Comparison of ENCODE assay signal across 16 mouse cellular contexts in the genomic region with DNA sequence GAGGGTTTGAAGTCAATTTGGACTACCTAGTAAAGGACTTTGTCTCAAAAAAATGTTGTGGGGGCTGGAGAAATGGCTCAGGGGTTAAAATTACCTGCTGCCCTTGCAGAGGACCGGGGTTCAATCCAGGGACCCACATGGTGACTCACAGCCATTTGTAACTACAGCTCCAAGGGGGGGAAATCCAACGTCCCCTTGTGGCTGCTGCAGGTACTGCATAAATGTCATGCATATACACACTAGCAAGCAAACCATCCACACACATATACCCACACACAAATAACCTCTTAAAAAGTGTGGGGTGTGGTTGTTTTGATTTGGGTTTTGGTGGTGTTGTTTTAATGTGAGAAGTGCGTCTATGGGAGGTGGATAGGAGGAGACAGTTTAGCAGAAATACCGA. TPM values are rescaled to one million over a fixed set of nuclear protein-coding genes. Genes with fewer than 3 reads are reported as not detected.
DNase-seq lines count a peak whose midpoint lies in the region; ATAC-seq and TF ChIP-seq lines count a peak whose summit lies in the region.
"Had no signal": no experiment of that assay in that cellular context is flagged by ENCODE, and none has a peak within 500 bp of the region (broad histone marks: within the 10 kb centered on the region; RNA-seq: fewer than 3 reads in every experiment).

No protein-coding gene starts in this region.

- H3K27me3 ChIP-seq in heart, adult 2 months (ENCODE audit: control insufficient read depth, insufficient read depth, low read length), result no peaks in the 10 kb centered on the region
- no peaks in the 10 kb centered on the region for H3K27me3 ChIP-seq in lung, embryonic 14.5 days (ENCODE audit: insufficient read depth, low read length)
- no peaks in the 10 kb centered on the region for H3K27me3 ChIP-seq in ES-Bruce4 (ENCODE audit: control insufficient read depth, insufficient read depth, low read length, poor library complexity, severe bottlenecking)
- H3K27me3 ChIP-seq: heart, embryonic 13.5 days; midbrain, embryonic 13.5 days had no signal

- DNase-seq in heart, adult 2 months, result no peak
- no peak for DNase-seq in heart, adult 11 months
- no peak for DNase-seq in lung, embryonic 14.5 days
- no peak for DNase-seq in lung, adult 18-20 months
- DNase-seq in c-Kit-positive CD71-positive TER-119-positive erythroid progenitor cells, embryonic 14.5 days (ENCODE audit: low spot score), result no peak
- no peak for DNase-seq in retina, postnatal 1 day
- DNase-seq: heart, postnatal 36 days; kidney, adult 8-10 months; kidney, postnatal 4 days had no signal

- no peak for ATAC-seq in lung, embryonic 14.5 days (ENCODE audit: insufficient read depth)
- ATAC-seq: activated CD4-positive, CD25-positive, alpha-beta regulatory T cell, adult 4 months had no signal

- TF ChIP-seq POLR2A in heart, adult 2 months (IDR thresholded peaks at IDR 0.05; ENCODE audit: insufficient read depth, low read depth, low read length), result no peak
- TF ChIP-seq POLR2A in ES-Bruce4 (IDR thresholded peaks at IDR 0.05; ENCODE audit: insufficient read depth, low read length), result no peak
- no peak for TF ChIP-seq POLR2A in cortical plate, adult 2 months (IDR thresholded peaks at IDR 0.05; ENCODE audit: extremely low read depth, insufficient read depth, low read length)

- no peaks in the 10 kb centered on the region for H3K9me3 ChIP-seq in lung, embryonic 14.5 days (ENCODE audit: low read depth, low read length)
- H3K9me3 ChIP-seq in ES-Bruce4 (replicated peaks; ENCODE audit: control insufficient read depth, insufficient read depth, low read length, poor library complexity, severe bottlenecking), result no peaks in the 10 kb centered on the region
- H3K9me3 ChIP-seq: heart, embryonic 13.5 days; midbrain, embryonic 13.5 days had no signal

- no peaks in the 10 kb centered on the region for H3K4me1 ChIP-seq in heart, adult 2 months (ENCODE audit: control insufficient read depth, insufficient read depth, low read length)
- H3K4me1 ChIP-seq in lung, embryonic 14.5 days (ENCODE audit: insufficient read depth), result 0 out of 2 replicates have a peak, but pooled peaks cover 3% of the 10 kb centered on the region
- no peaks in the 10 kb centered on the region for H3K4me1 ChIP-seq in ES-Bruce4 (ENCODE audit: control insufficient read depth, insufficient read depth, low read length)
- H3K4me1 ChIP-seq in cortical plate, adult 2 months (ENCODE audit: control insufficient read depth, insufficient read depth, low read length), result peaks cover 15% of the 10 kb centered on the region

- 78% methylated on average over 4 of the region's 4 CpGs for WGBS in heart, adult 2 months
- WGBS in lung, embryonic 14.5 days, result 62% methylated on average over 4 of the region's 4 CpGs

- no peak overlapping the region for H3K9ac ChIP-seq in heart, adult 2 months (ENCODE audit: low read depth, low read length)
- H3K9ac ChIP-seq in lung, embryonic 14.5 days, result no peak overlapping the region
- H3K9ac ChIP-seq in ES-Bruce4 (ENCODE audit: low read depth, poor library complexity, severe bottlenecking), result no peak overlapping the region
- H3K9ac ChIP-seq: heart, embryonic 13.5 days; midbrain, embryonic 13.5 days had no signal

- H3K27ac ChIP-seq in heart, adult 2 months, result no peak overlapping the region
- H3K27ac ChIP-seq in lung, embryonic 14.5 days (ENCODE audit: low read depth), result no peak overlapping the region; the same call in 1 of the 2 replicates
- H3K27ac ChIP-seq in ES-Bruce4 (ENCODE audit: insufficient read depth, low read length), result no peak overlapping the region
- H3K27ac ChIP-seq in cortical plate, adult 2 months (ENCODE audit: insufficient read depth, low read length), result no peak overlapping the region
- H3K27ac ChIP-seq: heart, embryonic 13.5 days; midbrain, embryonic 13.5 days had no signal

- H3K4me3 ChIP-seq in heart, adult 2 months, result no peak overlapping the region
- H3K4me3 ChIP-seq in lung, embryonic 14.5 days (ENCODE audit: low read depth, low read length), result no peak overlapping the region
- no peak overlapping the region for H3K4me3 ChIP-seq in ES-Bruce4 (ENCODE audit: low read depth, low read length)
- H3K4me3 ChIP-seq in cortical plate, adult 2 months (ENCODE audit: insufficient read depth, low read length), result no peak overlapping the region
- H3K4me3 ChIP-seq: heart, embryonic 13.5 days; midbrain, embryonic 13.5 days; myocyte had no signal

- no peak for TF ChIP-seq EP300 in heart, adult 2 months (IDR thresholded peaks at IDR 0.05; ENCODE audit: insufficient read depth, low read depth, low read length)
- no peak for TF ChIP-seq EP300 in ES-Bruce4 (IDR thresholded peaks at IDR 0.05; ENCODE audit: insufficient read depth, low read depth, low read length)

- H3K79me2 ChIP-seq in heart, adult 2 months (replicated peaks; ENCODE audit: control insufficient read depth, insufficient read depth, low read length), result no peaks in the 10 kb centered on the region

- H3K36me3 ChIP-seq in heart, adult 2 months (ENCODE audit: control insufficient read depth, insufficient read depth, low read length), result no peaks in the 10 kb centered on the region
- peaks cover 16% of the 10 kb centered on the region for H3K36me3 ChIP-seq in lung, embryonic 14.5 days (ENCODE audit: insufficient read depth)
- peaks cover 5% of the 10 kb centered on the region; the same call in 1 of the 2 replicates for H3K36me3 ChIP-seq in ES-Bruce4 (ENCODE audit: control insufficient read depth, insufficient read depth, low read length, poor library complexity, severe bottlenecking)
- H3K36me3 ChIP-seq: heart, embryonic 13.5 days; midbrain, embryonic 13.5 days had no signal

- TF ChIP-seq CTCF in heart, adult 2 months (IDR thresholded peaks at IDR 0.05), result peak; percentile 51
- TF ChIP-seq CTCF in lung, embryonic 14.5 days (IDR thresholded peaks at IDR 0.05; ENCODE audit: low read depth), result peak; percentile 54
- peak; percentile 1 for TF ChIP-seq CTCF in ES-Bruce4 (IDR thresholded peaks at IDR 0.05; ENCODE audit: low read depth, low read length)
- TF ChIP-seq CTCF in cortical plate, adult 2 months (IDR thresholded peaks at IDR 0.05; ENCODE audit: extremely low read depth, insufficient read depth, low read length), result 0 out of 2 replicates have a peak, but pooled peaks have one; percentile 13

- intact Hi-C loops in heart, adult 2 months (cut with DNase I), result no loop called here

- H3K4me2 ChIP-seq in lung, embryonic 14.5 days, result no peak overlapping the region
- H3K4me2 ChIP-seq: heart, embryonic 13.5 days; liver, embryonic 11.5 days; midbrain, embryonic 13.5 days had no signal

RNA-seq across cellular contexts. Expression of gene Myo5c, which starts 12.7 kb away (rescaled TPM):
- total RNA-seq in heart, adult 2 months (2021), result 1 to 10 TPM; 5.0 to 5.9 TPM
- 5.1 and 9.3 TPM in 2 replicates for polyA plus RNA-seq in heart, adult 2 months (2012; rRNA removed)
- polyA plus RNA-seq in lung, embryonic 14.5 days (2014; fragmentation: Nextera tagmentation; extraction: Ambion mirVana), result 28.9 and 29.9 TPM in 2 replicates
- polyA plus RNA-seq in ES-Bruce4 (2011; ENCODE audit: insufficient read depth, insufficient read length, low read depth, missing spikeins), result 8.0 and 8.8 TPM in 2 replicates
- 5.0 and 5.9 TPM in 2 replicates for polyA plus RNA-seq in cortical plate, adult 2 months (2012; rRNA removed)
- polyA plus RNA-seq: activated CD4-positive, CD25-positive, alpha-beta regulatory T cell, adult 4 months had no signal

Comparison
In these comparisons a context has a peak if more than half of its experiments do, and no peak if none do; other contexts are left out.
1. CTCF ChIP-seq: peak in every context shown above with its lines; median percentile 54 in lung, embryonic 14.5 days; 51 in heart, adult 2 months; 13 in cortical plate, adult 2 months; 1 in ES-Bruce4.